Mouse (Mus musculus): ENCODE measurements at regions not wholly inside any gene's neighbourhood (a gene's known extent, or its start where the extent isn't known, plus 50 kb on each side); places are given as distances from the start of the nearest gene placed in this dataset.

- no peaks in the 10 kb centered on the region for H3K27me3 ChIP-seq (ENCODE audit: control insufficient read depth, insufficient read depth, low read length)
- H3K27ac ChIP-seq (ENCODE audit: low read depth, low read length) = no peak overlapping the region
- H3K9me3 ChIP-seq (ENCODE audit: control insufficient read depth, low read length) = no peaks in the 10 kb centered on the region
- H3K4me2 ChIP-seq (replicated peaks; ENCODE audit: low read depth, low read length) = no peak overlapping the region
- no peak overlapping the region for H3K9ac ChIP-seq (ENCODE audit: low read depth, low read length)
- H3K36me3 ChIP-seq (ENCODE audit: control insufficient read depth, insufficient read depth, low read length) = no peaks in the 10 kb centered on the region
- WGBS = 35% methylated on average over 1 of the region's 1 CpGs
- no peaks in the 10 kb centered on the region for H3K4me1 ChIP-seq (ENCODE audit: control insufficient read depth, insufficient read depth, low read length)
- no peak overlapping the region for H3K4me3 ChIP-seq (ENCODE audit: low read length)
- ATAC-seq (ENCODE audit: low FRiP score, low TSS enrichment) = no peak
Measured at GRCm38 (mm10) chr19:14970161-14970560, 372.3 kb upstream of the Tle4 start.

GRCm38 (mm10) chr19:14968283-14968682 lies 370.4 kb upstream of the Tle4 start:
- Histone ChIP-seq H3K27ac (ENCODE audit: low read depth, low read length) (no peak overlapping the region), H3K4me1 (ENCODE audit: control insufficient read depth, insufficient read depth, low read length) (no peaks in the 10 kb centered on the region), H3K9ac (ENCODE audit: low read depth, low read length) (no peak overlapping the region), H3K27me3 (ENCODE audit: control insufficient read depth, insufficient read depth, low read length) (no peaks in the 10 kb centered on the region), H3K4me2 (replicated peaks; ENCODE audit: low read depth, low read length) (no peak overlapping the region), H3K36me3 (ENCODE audit: control insufficient read depth, insufficient read depth, low read length) (no peaks in the 10 kb centered on the region), H3K4me3 (ENCODE audit: low read length) (no peak overlapping the region), H3K9me3 (ENCODE audit: control insufficient read depth, low read length) (no peaks in the 10 kb centered on the region)
- ATAC-seq (ENCODE audit: low FRiP score, low TSS enrichment) = no peak
- 68% methylated on average over 3 of the region's 3 CpGs for WGBS

GRCm38 (mm10) chr19:14957727-14958126 lies 359.9 kb upstream of the Tle4 start:
- WGBS = 90% methylated on average over 19 of the region's 19 CpGs
- H3K9ac ChIP-seq (ENCODE audit: low read depth, low read length) = no peak overlapping the region
- H3K27ac ChIP-seq (ENCODE audit: low read depth, low read length) = no peak overlapping the region
- H3K4me2 ChIP-seq (replicated peaks; ENCODE audit: low read depth, low read length) = no peak overlapping the region
- no peaks in the 10 kb centered on the region for H3K4me1 ChIP-seq (ENCODE audit: control insufficient read depth, insufficient read depth, low read length)
- no peaks in the 10 kb centered on the region for H3K27me3 ChIP-seq (ENCODE audit: control insufficient read depth, insufficient read depth, low read length)
- H3K36me3 ChIP-seq (ENCODE audit: control insufficient read depth, insufficient read depth, low read length) = no peaks in the 10 kb centered on the region
- no peak overlapping the region for H3K4me3 ChIP-seq (ENCODE audit: low read length)
- no peak for ATAC-seq (ENCODE audit: low FRiP score, low TSS enrichment)
- H3K9me3 ChIP-seq (ENCODE audit: control insufficient read depth, low read length) = no peaks in the 10 kb centered on the region

GRCm38 (mm10) chr19:14957154-14957553 lies 359.3 kb upstream of the Tle4 start:
- Histone ChIP-seq H3K27ac (ENCODE audit: low read depth, low read length) (no peak overlapping the region), H3K27me3 (ENCODE audit: control insufficient read depth, insufficient read depth, low read length) (no peaks in the 10 kb centered on the region), H3K4me1 (ENCODE audit: control insufficient read depth, insufficient read depth, low read length) (no peaks in the 10 kb centered on the region), H3K4me3 (ENCODE audit: low read length) (no peak overlapping the region), H3K9ac (ENCODE audit: low read depth, low read length) (no peak overlapping the region), H3K4me2 (replicated peaks; ENCODE audit: low read depth, low read length) (no peak overlapping the region), H3K9me3 (ENCODE audit: control insufficient read depth, low read length) (no peaks in the 10 kb centered on the region), H3K36me3 (ENCODE audit: control insufficient read depth, insufficient read depth, low read length) (no peaks in the 10 kb centered on the region)
- ATAC-seq (ENCODE audit: low FRiP score, low TSS enrichment) = no peak
- WGBS = 74% methylated on average over 10 of the region's 10 CpGs

DNA sequence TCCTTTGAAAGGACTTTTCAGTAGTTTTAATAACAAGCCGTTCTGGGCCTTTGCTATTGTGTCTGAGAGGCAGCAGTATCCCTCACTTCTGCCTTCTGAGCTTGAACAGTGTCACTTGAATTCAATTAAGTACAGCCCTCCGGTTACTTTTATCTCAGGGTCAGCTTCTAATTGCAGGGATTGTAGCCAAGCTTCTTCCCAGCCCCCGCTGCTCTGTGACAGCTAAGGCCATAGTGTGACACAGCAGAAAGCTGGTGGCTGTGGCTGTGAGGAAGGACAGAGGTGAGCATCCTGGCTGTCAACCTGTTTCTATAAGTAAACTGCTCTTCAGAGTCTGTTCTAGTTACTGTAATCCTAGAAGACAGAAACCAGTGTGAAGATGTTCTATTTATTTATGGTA lies 358.5 kb upstream of the Tle4 start:
- no peak overlapping the region for H3K9ac ChIP-seq (ENCODE audit: low read depth, low read length)
- 7% methylated on average over 3 of the region's 3 CpGs for WGBS
- H3K27ac ChIP-seq (ENCODE audit: low read depth, low read length) = no peak overlapping the region
- no peaks in the 10 kb centered on the region for H3K27me3 ChIP-seq (ENCODE audit: control insufficient read depth, insufficient read depth, low read length)
- no peak overlapping the region for H3K4me3 ChIP-seq (ENCODE audit: low read length)
- no peaks in the 10 kb centered on the region for H3K4me1 ChIP-seq (ENCODE audit: control insufficient read depth, insufficient read depth, low read length)
- no peaks in the 10 kb centered on the region for H3K9me3 ChIP-seq (ENCODE audit: control insufficient read depth, low read length)
- no peaks in the 10 kb centered on the region for H3K36me3 ChIP-seq (ENCODE audit: control insufficient read depth, insufficient read depth, low read length)
- ATAC-seq (ENCODE audit: low FRiP score, low TSS enrichment) = no peak
- H3K4me2 ChIP-seq (replicated peaks; ENCODE audit: low read depth, low read length) = no peak overlapping the region

DNA sequence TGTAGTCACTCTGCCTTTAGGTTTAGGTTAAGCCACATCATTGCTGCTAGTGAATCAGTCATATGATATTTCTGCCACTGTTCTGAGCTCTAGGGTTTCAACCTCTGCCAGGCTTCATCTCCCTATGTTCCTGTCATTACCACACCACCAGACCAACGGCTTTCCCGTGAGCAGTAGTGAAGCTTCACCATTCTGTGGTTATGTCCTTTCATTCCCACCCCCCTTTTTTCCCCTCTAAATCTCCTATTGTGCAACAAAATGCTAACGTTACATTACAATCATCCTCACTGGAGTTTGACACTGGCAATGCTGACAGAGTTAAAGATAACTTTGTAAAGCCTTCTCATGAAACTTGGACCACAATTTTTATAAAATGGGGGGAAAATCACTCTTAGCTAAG lies 358.1 kb upstream of the Tle4 start:
- ATAC-seq (ENCODE audit: low FRiP score, low TSS enrichment) = no peak
- Histone ChIP-seq H3K9me3 (ENCODE audit: control insufficient read depth, low read length) (no peaks in the 10 kb centered on the region), H3K36me3 (ENCODE audit: control insufficient read depth, insufficient read depth, low read length) (no peaks in the 10 kb centered on the region), H3K4me2 (replicated peaks; ENCODE audit: low read depth, low read length) (no peak overlapping the region), H3K27me3 (ENCODE audit: control insufficient read depth, insufficient read depth, low read length) (no peaks in the 10 kb centered on the region), H3K4me1 (ENCODE audit: control insufficient read depth, insufficient read depth, low read length) (no peaks in the 10 kb centered on the region), H3K9ac (ENCODE audit: low read depth, low read length) (no peak overlapping the region), H3K27ac (ENCODE audit: low read depth, low read length) (no peak overlapping the region), H3K4me3 (ENCODE audit: low read length) (no peak overlapping the region)
- WGBS = 61% methylated on average over 3 of the region's 3 CpGs

GRCm38 (mm10) chr19:14940207-14940952 lies 342.5 kb upstream of the Tle4 start:
- H3K9ac ChIP-seq (ENCODE audit: low read depth, low read length) = no peak overlapping the region
- H3K4me1 ChIP-seq (ENCODE audit: control insufficient read depth, insufficient read depth, low read length) = no peaks in the 10 kb centered on the region
- no peaks in the 10 kb centered on the region for H3K9me3 ChIP-seq (ENCODE audit: control insufficient read depth, low read length)
- no peak overlapping the region for H3K4me2 ChIP-seq (replicated peaks; ENCODE audit: low read depth, low read length)
- ATAC-seq (ENCODE audit: low FRiP score, low TSS enrichment) = no peak
- no peak overlapping the region for H3K27ac ChIP-seq (ENCODE audit: low read depth, low read length)
- 83% methylated on average over 9 of the region's 9 CpGs for WGBS
- H3K27me3 ChIP-seq (ENCODE audit: control insufficient read depth, insufficient read depth, low read length) = no peaks in the 10 kb centered on the region
- no peak overlapping the region for H3K4me3 ChIP-seq (ENCODE audit: low read length)
- no peaks in the 10 kb centered on the region for H3K36me3 ChIP-seq (ENCODE audit: control insufficient read depth, insufficient read depth, low read length)

DNA sequence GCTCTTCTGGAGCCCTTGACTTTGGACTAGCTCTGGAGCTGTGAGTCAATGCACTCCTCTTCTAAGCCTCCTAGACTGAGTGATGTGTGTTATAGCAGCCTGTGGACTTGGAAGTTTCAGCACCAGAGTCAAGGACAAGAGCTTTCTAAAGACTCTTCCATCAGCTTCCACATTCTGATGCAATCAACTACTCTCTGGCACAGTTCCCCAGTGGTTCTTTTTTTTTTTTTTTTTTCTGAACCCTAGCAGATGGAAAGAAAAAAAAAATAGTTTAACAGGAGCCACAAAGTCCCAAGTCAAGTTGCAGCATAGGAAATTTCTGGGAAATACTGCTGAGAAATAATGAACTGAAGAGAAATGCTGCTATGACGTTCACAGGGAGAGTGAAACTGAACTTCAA lies 324.4 kb upstream of the Tle4 start:
- ATAC-seq (ENCODE audit: low FRiP score, low TSS enrichment) = no peak
- no peak overlapping the region for H3K27ac ChIP-seq (ENCODE audit: low read depth, low read length)
- H3K9me3 ChIP-seq (ENCODE audit: control insufficient read depth, low read length) = no peaks in the 10 kb centered on the region
- no peak overlapping the region for H3K4me3 ChIP-seq (ENCODE audit: low read length)
- no peaks in the 10 kb centered on the region for H3K4me1 ChIP-seq (ENCODE audit: control insufficient read depth, insufficient read depth, low read length)
- no peaks in the 10 kb centered on the region for H3K36me3 ChIP-seq (ENCODE audit: control insufficient read depth, insufficient read depth, low read length)
- no peaks in the 10 kb centered on the region for H3K27me3 ChIP-seq (ENCODE audit: control insufficient read depth, insufficient read depth, low read length)
- WGBS = 75% methylated on average over 1 of the region's 1 CpGs
- no peak overlapping the region for H3K4me2 ChIP-seq (replicated peaks; ENCODE audit: low read depth, low read length)
- H3K9ac ChIP-seq (ENCODE audit: low read depth, low read length) = no peak overlapping the region

DNA sequence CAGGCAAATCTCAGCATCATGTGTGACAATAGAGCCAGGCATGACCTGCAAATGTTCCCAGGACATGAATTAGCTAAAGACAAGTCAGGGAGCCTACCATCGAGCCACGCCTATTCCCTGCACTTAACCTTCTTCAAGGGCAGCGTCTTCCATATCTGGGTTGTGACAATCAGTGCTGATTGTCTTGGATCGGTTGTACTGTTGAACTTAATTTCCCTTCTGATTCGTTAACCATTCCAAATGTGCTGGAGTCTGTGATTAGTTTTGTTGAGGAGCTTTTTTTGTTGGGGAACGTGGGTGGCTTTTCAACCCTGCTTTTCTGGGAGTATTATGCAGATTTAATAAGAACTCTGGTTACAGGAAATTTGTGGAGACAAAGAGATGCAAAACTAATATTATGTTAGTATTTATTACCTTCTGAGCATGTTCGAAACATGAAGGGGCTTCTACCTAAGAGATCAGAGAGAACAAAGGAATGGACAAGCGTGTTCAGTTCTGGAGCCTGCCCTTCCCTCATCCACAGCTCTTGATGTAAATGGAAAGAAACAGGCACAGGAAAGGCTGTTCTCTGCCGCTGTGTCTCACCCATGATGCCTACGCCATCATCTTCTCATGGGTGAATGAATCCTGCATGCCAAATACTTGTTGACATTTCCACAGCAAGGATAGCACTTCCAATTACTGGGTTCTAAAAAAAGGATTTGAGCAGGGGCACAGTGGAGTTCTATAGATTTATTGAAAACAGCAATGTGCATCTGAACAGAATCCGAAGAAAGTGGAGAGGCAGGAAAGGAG lies 313.4 kb upstream of the Tle4 start:
- 88% methylated on average over 11 of the region's 11 CpGs for WGBS
- H3K27me3 ChIP-seq (ENCODE audit: control insufficient read depth, insufficient read depth, low read length) = no peaks in the 10 kb centered on the region
- no peaks in the 10 kb centered on the region for H3K9me3 ChIP-seq (ENCODE audit: control insufficient read depth, low read length)
- H3K4me3 ChIP-seq (ENCODE audit: low read length) = no peak overlapping the region
- no peak overlapping the region for H3K9ac ChIP-seq (ENCODE audit: low read depth, low read length)
- no peak for ATAC-seq (ENCODE audit: low FRiP score, low TSS enrichment)
- no peaks in the 10 kb centered on the region for H3K36me3 ChIP-seq (ENCODE audit: control insufficient read depth, insufficient read depth, low read length)
- H3K27ac ChIP-seq (ENCODE audit: low read depth, low read length) = no peak overlapping the region
- H3K4me1 ChIP-seq (ENCODE audit: control insufficient read depth, insufficient read depth, low read length) = no peaks in the 10 kb centered on the region
- no peak overlapping the region for H3K4me2 ChIP-seq (replicated peaks; ENCODE audit: low read depth, low read length)
